Mouse (Mus musculus): ENCODE data around the gene Ndufs2. TPM values are rescaled to one million over a fixed set of nuclear protein-coding genes. Genes with fewer than 3 reads are reported as not detected.

Ndufs2 gene
- polyA plus RNA-seq (2016; fragmentation: Nextera tagmentation; extraction: Ambion mirVana) = 390 and 470 TPM in 2 replicates

DNA sequence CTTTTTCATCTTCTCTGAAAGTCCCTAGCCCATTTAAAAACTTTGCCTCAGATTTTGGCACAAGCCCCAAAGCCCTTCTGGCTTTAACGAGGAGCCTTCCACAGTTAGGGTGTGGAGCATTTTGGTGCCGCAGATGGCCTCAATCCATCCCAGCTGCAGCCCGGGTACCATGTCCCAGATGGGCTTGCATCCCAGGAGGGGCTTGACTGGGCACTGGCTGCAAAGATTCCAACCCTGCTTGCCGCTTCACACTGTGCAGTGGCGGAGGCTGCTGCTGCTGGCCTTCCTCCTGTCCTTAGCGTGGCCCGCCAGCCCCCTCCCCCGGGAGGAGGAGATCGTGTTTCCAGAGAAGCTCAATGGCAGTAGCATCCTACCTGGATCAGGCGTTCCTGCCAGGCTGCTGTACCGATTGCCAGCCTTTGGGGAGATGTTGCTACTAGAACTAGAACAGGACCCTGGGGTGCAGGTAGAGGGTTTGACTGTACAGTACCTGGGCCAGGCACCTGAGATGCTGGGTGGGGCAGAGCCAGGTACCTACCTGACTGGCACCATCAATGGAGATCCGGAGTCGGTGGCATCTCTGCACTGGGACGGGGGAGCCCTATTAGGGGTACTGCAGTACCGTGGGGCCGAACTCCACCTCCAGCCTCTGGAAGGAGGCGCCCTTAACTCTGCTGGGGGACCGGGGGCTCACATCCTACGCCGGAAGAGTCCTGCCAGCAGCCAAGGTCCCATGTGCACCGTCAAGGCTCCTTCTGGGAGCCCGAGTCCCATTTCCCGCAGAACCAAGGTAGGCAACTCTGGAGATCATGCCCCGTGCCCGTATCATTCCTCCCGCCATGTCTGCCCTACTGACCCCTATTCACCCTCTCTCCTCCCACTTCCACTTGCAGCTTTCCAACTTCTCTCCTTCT lies at the start of gene Ndufs2:
TSS of gene Ndufs2 (minus strand) at position 709 of the 914 bp plus-strand sequence.
- 0 out of 2 replicates have a peak, but pooled peaks cover 7% of the 10 kb centered on the region for H3K27me3 ChIP-seq (ENCODE audit: insufficient read depth, poor library complexity, severe bottlenecking)
- H3K9me3 ChIP-seq = no peaks in the 10 kb centered on the region
- no peak for DNase-seq (ENCODE audit: low spot score)
- H3K36me3 ChIP-seq = peaks cover 4% of the 10 kb centered on the region; the same call in 1 of the 2 replicates
- peak within 1 kb of the TSS; percentile 82 for H3K27ac ChIP-seq
- H3K4me3 ChIP-seq = peak within 1 kb of the TSS; percentile 49
- WGBS = 19% methylated on average over 26 of the region's 26 CpGs
- H3K4me1 ChIP-seq = peaks cover 63% of the 10 kb centered on the region

DNA sequence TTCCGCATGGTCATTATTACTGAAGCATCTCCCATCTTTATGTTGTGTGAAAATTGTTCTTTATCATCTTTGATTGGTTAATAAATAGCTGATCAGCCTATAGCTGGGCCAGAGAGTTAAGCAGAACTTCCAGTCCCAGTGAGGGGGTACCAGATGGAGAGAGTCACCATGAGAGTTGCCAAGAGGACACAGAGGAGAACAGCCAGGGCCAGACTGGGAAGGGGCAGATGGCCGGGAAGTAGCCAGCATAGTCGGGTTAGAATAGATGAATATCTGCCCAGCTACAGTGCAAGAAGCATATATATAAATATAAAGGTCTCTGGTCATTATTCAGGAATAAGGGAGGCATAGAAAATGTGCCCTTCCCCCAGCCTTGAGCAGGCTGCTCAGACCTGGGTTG lies 47.0 kb upstream of the Ndufs2 start:
- H3K4me1 ChIP-seq = peaks cover 7% of the 10 kb centered on the region; the same call in 1 of the 2 replicates
- peaks cover 18% of the 10 kb centered on the region for H3K27me3 ChIP-seq (ENCODE audit: insufficient read depth, poor library complexity, severe bottlenecking)
- no peak overlapping the region for H3K27ac ChIP-seq
- DNase-seq (ENCODE audit: low spot score) = no peak
- H3K36me3 ChIP-seq = no peaks in the 10 kb centered on the region
- WGBS = 56% methylated on average over 3 of the region's 3 CpGs
- no peak overlapping the region for H3K4me3 ChIP-seq
- H3K9me3 ChIP-seq = no peaks in the 10 kb centered on the region

DNA sequence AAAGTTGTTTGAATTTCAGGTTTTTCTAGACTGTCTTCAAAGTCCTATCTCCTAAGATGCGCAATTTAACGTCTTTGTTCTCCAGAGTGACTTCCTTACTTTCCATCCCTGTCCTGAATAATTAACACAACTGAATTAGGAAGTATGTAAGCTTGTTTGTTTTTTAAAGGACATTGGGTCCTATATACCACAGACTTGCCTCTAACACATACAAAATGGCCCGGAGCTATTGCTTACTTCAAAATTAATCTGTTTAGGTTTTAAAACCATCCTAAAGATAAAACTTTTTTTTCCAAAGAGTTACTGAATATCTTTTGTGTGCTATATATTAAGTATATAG lies 43.8 kb upstream of the Ndufs2 start:
- Histone ChIP-seq H3K27ac (peak overlapping the region; percentile 99), H3K27me3 (ENCODE audit: insufficient read depth, poor library complexity, severe bottlenecking) (peaks cover 18% of the 10 kb centered on the region), H3K36me3 (peaks cover 14% of the 10 kb centered on the region), H3K9me3 (no peaks in the 10 kb centered on the region), H3K4me3 (peak overlapping the region; percentile 76), H3K4me1 (peaks cover 8% of the 10 kb centered on the region; the same call in 1 of the 2 replicates)
- WGBS = 14% methylated on average over 3 of the region's 3 CpGs
- DNase-seq (ENCODE audit: low spot score) = no peak

DNA sequence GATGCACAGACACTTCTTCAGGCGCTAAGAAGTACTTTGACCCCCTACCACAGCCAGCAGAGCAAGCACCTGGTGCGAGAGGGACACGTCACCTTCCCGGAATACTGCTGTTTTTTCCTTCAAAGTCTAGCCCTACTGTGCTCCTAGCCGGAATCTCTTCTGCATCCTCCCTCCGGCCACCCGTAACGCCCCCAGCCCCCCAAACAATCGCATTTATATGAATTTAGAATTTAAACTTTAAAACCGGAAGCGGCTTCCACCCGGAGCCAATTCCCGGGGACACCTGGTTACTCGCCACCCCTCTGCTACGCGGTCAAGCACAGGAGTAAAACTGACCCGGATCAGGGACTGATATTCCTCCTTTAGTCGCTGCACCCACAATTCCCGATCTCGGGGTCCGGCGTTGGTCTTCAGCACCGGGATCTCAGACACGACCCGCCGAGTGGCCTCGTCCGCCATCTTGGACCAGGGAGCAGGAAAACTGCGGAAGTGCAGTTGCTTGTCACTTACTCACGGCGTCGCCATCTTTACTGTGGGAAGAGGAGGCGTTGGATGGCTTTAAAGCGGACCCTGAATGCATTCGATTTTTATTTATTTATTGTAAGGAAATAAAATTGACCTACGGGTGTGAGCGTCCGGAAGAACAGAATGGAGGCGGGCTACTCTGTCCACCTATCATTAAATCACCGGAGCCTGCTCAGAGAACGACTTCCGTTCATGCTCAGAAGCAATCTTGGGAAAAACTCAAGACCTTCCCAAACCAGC lies 43.3 kb upstream of the Ndufs2 start, which contains the start of gene Ufc1:
TSS of gene Ufc1 (minus strand) at position 727 of the 765 bp plus-strand sequence.
- Histone ChIP-seq H3K4me1 (peaks cover 8% of the 10 kb centered on the region; the same call in 1 of the 2 replicates), H3K4me3 (peak within 1 kb of the TSS; percentile 76), H3K27ac (peak within 1 kb of the TSS; percentile 99), H3K9me3 (no peaks in the 10 kb centered on the region), H3K36me3 (peaks cover 19% of the 10 kb centered on the region), H3K27me3 (ENCODE audit: insufficient read depth, poor library complexity, severe bottlenecking) (peaks cover 18% of the 10 kb centered on the region)
- 1% methylated on average over 42 of the region's 42 CpGs for WGBS
- peak; percentile 92 for DNase-seq (ENCODE audit: low spot score)

DNA sequence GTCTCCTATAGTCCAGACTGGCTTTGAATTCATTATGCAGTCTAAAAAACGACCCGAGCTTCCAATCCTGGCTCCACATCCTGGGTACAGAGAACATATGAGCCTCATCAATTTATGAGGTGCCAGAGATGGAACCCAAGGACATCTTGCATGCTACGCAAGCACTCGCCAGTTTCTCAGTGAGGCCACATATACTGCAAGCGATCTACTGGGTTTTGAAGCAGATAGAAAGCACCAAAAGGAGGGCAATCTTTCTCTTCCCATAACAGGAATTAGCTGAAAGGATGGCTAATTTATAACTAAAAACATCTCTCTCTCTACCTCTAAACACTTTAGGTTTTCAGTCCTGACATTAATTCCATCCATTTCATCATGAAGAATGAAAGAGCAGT lies 42.7 kb upstream of the Ndufs2 start:
- WGBS = 47% methylated on average over 5 of the region's 5 CpGs
- DNase-seq (ENCODE audit: low spot score) = no peak
- peak overlapping the region; percentile 76 for H3K4me3 ChIP-seq
- H3K36me3 ChIP-seq = peaks cover 25% of the 10 kb centered on the region
- no peaks in the 10 kb centered on the region for H3K9me3 ChIP-seq
- H3K4me1 ChIP-seq = peaks cover 8% of the 10 kb centered on the region; the same call in 1 of the 2 replicates
- H3K27ac ChIP-seq = peak overlapping the region; percentile 99
- peaks cover 18% of the 10 kb centered on the region for H3K27me3 ChIP-seq (ENCODE audit: insufficient read depth, poor library complexity, severe bottlenecking)

DNA sequence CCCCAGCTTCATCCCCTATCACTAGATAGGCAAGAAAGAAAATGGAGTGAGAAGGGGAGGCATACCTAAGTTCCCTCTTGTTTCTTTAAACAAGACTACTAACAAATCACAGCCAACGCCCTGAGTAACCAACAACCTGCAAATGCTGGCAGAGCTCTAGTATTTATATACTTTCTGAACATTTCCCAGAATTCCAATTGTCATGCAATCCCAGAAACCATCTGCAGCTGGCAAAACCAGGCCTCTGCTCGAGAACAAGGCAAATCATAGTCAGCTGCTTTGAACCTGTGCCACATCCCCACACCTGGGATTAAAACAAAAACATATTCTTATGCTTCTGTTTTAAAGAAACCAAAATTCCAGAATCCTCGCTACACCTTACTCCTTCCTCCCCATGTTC lies 42.2 kb upstream of the Ndufs2 start:
- DNase-seq (ENCODE audit: low spot score) = no peak
- Histone ChIP-seq H3K9me3 (no peaks in the 10 kb centered on the region), H3K4me3 (peak overlapping the region; percentile 76), H3K4me1 (peaks cover 8% of the 10 kb centered on the region; the same call in 1 of the 2 replicates), H3K27me3 (ENCODE audit: insufficient read depth, poor library complexity, severe bottlenecking) (peaks cover 13% of the 10 kb centered on the region), H3K36me3 (peaks cover 31% of the 10 kb centered on the region), H3K27ac (0 out of 2 replicates have a peak overlapping the region, but pooled peaks have one; percentile 99)
- 86% methylated on average over 3 of the region's 3 CpGs for WGBS

DNA sequence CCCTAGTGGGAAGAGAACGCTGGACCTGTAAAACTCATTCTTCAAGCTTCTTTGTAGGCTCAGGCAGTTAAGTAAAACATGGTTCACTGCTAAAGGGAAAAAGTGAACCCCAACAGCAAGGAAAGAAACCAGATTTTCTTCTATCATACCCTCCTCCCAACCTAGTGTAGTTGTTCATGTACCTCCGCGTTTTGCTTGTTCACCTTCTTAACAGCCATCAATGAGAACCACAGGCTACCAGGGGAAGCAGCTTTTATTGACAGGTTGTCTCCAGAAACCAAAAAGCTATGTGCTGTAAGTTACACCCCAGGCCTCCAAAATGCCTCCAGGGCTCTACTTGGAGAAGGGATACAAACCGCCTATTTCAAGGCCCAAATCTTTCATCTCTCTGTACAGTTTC lies 37.1 kb upstream of the Ndufs2 start:
- no peak for DNase-seq (ENCODE audit: low spot score)
- Histone ChIP-seq H3K4me3 (peak overlapping the region; percentile 86), H3K9me3 (no peaks in the 10 kb centered on the region), H3K27me3 (ENCODE audit: insufficient read depth, poor library complexity, severe bottlenecking) (no peaks in the 10 kb centered on the region), H3K36me3 (peaks cover 65% of the 10 kb centered on the region), H3K27ac (peak overlapping the region; percentile 97), H3K4me1 (peaks cover 27% of the 10 kb centered on the region)
- 69% methylated on average over 4 of the region's 4 CpGs for WGBS

DNA sequence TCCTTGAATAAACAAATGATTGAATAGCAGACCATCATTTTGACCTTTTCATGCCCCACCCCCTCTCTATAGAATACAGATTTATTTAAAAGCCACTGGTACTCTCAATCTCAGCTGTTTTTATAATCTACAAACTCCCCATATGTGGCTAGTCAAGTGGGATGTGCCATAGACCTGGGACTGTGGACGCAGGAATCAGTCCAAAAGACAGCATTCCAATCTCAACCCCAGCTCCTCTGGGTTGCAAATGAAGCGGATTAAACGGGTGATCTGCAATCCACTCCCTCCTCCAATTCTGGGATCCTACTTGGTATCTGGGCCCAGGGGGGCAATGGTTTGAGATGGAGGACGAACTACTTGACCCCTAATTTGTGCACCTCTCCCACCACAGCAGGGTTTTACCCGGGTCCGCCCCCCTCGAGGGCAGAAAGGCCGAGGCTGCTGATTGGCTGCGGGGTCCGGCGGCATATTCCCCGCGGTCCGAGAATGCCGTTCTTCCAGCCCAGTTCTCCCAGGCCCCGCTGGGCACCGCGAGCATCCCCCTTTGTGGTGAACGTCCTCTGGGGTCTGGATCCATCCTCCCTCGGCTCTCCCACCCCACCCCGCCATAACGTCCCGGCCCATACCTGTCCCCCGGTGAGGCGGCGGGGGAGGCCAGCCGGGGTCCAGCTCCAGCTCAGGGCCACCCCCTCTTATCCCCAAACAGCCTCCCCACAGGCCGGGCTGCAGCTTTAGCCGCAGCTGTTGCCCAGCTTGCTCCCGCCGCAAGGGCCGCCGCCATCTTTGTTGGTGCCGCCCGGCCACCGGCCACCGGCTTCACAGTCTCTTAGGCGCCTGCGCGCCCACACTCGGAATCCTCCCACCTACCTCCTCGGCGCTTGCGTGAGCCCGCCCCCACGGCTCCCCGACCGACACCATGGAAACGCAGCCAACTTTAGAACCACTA lies 36.2 kb upstream of the Ndufs2 start, which contains the start of gene Usp21:
TSS of gene Usp21 (minus strand) at position 856 of the 946 bp plus-strand sequence.
- DNase-seq (ENCODE audit: low spot score) = peak; percentile 97
- H3K36me3 ChIP-seq = peaks cover 69% of the 10 kb centered on the region
- 1% methylated on average over 49 of the region's 49 CpGs for WGBS

DNA sequence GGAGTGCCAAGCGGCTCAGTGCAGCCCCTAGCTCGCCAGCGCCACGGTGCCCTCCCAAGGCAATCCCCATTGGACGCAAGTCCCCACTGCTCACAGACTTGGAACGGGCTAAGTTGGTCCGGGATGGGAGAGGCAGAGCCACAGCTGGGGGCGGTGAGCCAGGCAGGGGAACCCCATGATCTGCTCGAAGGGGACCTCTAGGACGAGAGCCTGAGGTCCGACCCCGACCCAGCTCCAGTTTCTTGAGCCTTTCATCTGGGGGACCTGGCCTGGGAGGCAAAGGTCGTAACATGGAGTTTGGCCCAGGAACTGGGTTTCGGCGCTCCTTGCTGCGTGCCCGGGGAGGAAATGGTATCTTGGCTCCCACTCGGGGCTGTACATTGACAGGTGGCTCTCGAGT lies 35.3 kb upstream of the Ndufs2 start:
- Histone ChIP-seq H3K4me3 (peak overlapping the region; percentile 86; the same call in 1 of the 2 replicates), H3K9me3 (no peaks in the 10 kb centered on the region), H3K27me3 (ENCODE audit: insufficient read depth, poor library complexity, severe bottlenecking) (no peaks in the 10 kb centered on the region), H3K4me1 (peaks cover 36% of the 10 kb centered on the region), H3K36me3 (peaks cover 72% of the 10 kb centered on the region), H3K27ac (peak overlapping the region; percentile 18; the same call in 1 of the 2 replicates)
- WGBS = 87% methylated on average over 19 of the region's 19 CpGs
- no peak for DNase-seq (ENCODE audit: low spot score)

More for the DNA sequence above, 36.2 kb upstream of the Ndufs2 start, which contains the start of gene Usp21:
- no peaks in the 10 kb centered on the region for H3K9me3 ChIP-seq
- no peaks in the 10 kb centered on the region for H3K27me3 ChIP-seq (ENCODE audit: insufficient read depth, poor library complexity, severe bottlenecking)
- peaks cover 28% of the 10 kb centered on the region for H3K4me1 ChIP-seq
- H3K4me3 ChIP-seq = peak within 1 kb of the TSS; percentile 86
- peak within 1 kb of the TSS; percentile 97 for H3K27ac ChIP-seq

DNA sequence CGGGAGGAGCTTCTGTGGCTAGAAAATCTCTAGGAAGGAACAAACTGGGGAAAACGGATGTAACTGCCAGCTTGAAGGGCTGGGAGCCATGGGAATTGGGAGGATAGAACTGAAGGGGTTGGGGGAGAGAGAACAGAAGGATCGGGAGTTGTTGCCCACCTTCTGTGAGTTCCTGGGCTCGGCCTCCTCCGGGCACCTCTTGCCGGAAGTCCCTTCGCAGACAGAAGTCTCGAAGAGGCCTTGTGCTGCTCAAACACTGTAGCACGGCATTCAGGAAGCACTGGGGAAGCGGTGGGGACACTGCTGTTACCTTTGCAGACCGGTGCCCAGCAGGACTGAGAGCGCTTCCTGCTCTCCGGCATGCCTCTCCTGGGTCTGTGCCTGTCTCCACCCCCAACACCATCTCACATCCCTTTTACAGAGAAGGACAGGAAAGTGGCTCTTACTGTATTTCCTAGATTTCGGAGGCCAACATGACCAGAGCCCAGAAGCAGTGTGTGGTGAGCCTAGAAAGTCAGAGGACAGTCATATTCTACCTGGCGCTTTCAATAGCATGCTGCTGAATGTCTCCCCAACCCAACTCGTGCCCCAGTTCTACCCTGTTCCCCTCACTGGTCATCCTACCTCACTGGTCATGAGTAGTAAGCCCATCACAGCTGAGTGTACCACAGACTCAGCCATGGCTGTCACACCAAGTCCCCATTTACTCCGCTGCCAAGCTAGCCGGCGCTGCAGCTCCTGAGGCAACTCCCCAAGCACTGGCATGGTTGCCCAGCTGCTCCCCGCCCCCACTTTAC lies 34.1 kb upstream of the Ndufs2 start:
- peaks cover 66% of the 10 kb centered on the region for H3K36me3 ChIP-seq
- 79% methylated on average over 20 of the region's 20 CpGs for WGBS
- H3K4me3 ChIP-seq = no peak overlapping the region
- no peaks in the 10 kb centered on the region for H3K9me3 ChIP-seq
- H3K27ac ChIP-seq = no peak overlapping the region
- peak; percentile 72 for DNase-seq (ENCODE audit: low spot score)
- H3K27me3 ChIP-seq (ENCODE audit: insufficient read depth, poor library complexity, severe bottlenecking) = no peaks in the 10 kb centered on the region
- H3K4me1 ChIP-seq = peaks cover 39% of the 10 kb centered on the region

DNA sequence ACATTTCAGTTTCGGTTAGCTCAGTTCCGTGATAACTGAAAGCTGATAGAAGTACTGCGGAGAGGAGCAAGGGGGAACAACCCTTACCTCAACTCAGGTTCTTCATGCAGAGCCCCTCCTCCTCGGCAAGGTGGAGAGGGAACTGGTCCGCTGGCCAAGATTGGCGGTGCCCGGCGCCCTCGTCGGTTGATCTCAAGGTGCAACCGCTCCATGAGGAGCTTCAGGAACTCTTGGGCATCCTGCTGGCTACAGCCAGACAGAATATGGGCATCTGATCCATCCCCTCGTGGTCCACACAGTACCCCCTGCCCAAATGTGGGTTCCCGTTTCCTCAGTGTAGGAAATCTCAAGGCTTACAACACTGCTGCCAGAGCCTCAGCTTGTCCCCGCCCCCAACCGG lies 33.3 kb upstream of the Ndufs2 start:
- H3K36me3 ChIP-seq = peaks cover 59% of the 10 kb centered on the region
- no peaks in the 10 kb centered on the region for H3K27me3 ChIP-seq (ENCODE audit: insufficient read depth, poor library complexity, severe bottlenecking)
- no peaks in the 10 kb centered on the region for H3K9me3 ChIP-seq
- no peak overlapping the region for H3K27ac ChIP-seq
- 92% methylated on average over 15 of the region's 15 CpGs for WGBS
- peaks cover 45% of the 10 kb centered on the region for H3K4me1 ChIP-seq
- no peak overlapping the region for H3K4me3 ChIP-seq
- DNase-seq (ENCODE audit: low spot score) = no peak

All from heart, embryonic 10.5 days (tissue).